Mouse (Mus musculus): Measurements from ENCODE around the gene Arhgap10.

- TF ChIP-seq GATA1 (IDR thresholded peaks at IDR 0.05; ENCODE audit: low read length), result no peak
- no peak for TF ChIP-seq TAL1 (IDR thresholded peaks at IDR 0.05; ENCODE audit: low read length)
Observed at GRCm38 (mm10) chr8:77341329-77341728, 176.4 kb downstream of the Arhgap10 start.
